Mouse (Mus musculus): ENCODE data around the gene Plagl2.

- TF ChIP-seq POLR2A (IDR thresholded peaks at IDR 0.05; ENCODE audit: low read depth, low read length) (no peak), CTCF (conservative IDR thresholded peaks at IDR 0.05; ENCODE audit: insufficient read depth, insufficient read length, low read depth, low read length) (no peak)
Measured at GRCm38 (mm10) chr2:153191242-153191641, 50.0 kb downstream of the Plagl2 start.
